Mouse (Mus musculus) testis, postnatal 14 days (tissue): Measurements from ENCODE around the gene Pla2g5.

Experiments
- DNase-seq: peaks from one replicate; pipeline ENCODE4 v3.0.0; 2021; ENCODE audit warnings: low spot score

Pla2g5 gene

GRCm38 (mm10) chr4:138796513-138797216, 66.6 kb downstream of the Pla2g5 start:
- no peak for DNase-seq

- no peak for DNase-seq
Observed at GRCm38 (mm10) chr4:138794344-138794743, 68.9 kb downstream of the Pla2g5 start.

- DNase-seq, result no peak
Observed at GRCm38 (mm10) chr4:138793276-138793675, 70.0 kb downstream of the Pla2g5 start.

GRCm38 (mm10) chr4:138792599-138792998, 70.7 kb downstream of the Pla2g5 start:
- no peak for DNase-seq

- DNase-seq, result no peak
Observed at GRCm38 (mm10) chr4:138791452-138791851, 71.8 kb downstream of the Pla2g5 start.

- DNase-seq, result no peak
Observed at GRCm38 (mm10) chr4:138788381-138788780, 74.9 kb downstream of the Pla2g5 start.

GRCm38 (mm10) chr4:138786141-138786540, 77.1 kb downstream of the Pla2g5 start:
- DNase-seq, result no peak

- no peak for DNase-seq
Observed at GRCm38 (mm10) chr4:138785721-138786120, 77.6 kb downstream of the Pla2g5 start.

GRCm38 (mm10) chr4:138782098-138782497, 81.2 kb downstream of the Pla2g5 start:
- peak; percentile 73 for DNase-seq

GRCm38 (mm10) chr4:138780300-138780699, 83.0 kb downstream of the Pla2g5 start:
- no peak for DNase-seq

GRCm38 (mm10) chr4:138777417-138778407, 85.6 kb downstream of the Pla2g5 start:
- no peak for DNase-seq

- no peak for DNase-seq
Observed at GRCm38 (mm10) chr4:138775435-138775834, 87.8 kb downstream of the Pla2g5 start, which contains the start of gene Pla2g2d. Pla2g2d (plus strand) TSS chr4:138775735.

GRCm38 (mm10) chr4:138772386-138772785, 90.9 kb downstream of the Pla2g5 start:
- DNase-seq, result no peak

GRCm38 (mm10) chr4:138771970-138772369, 91.3 kb downstream of the Pla2g5 start:
- no peak for DNase-seq

GRCm38 (mm10) chr4:138762266-138762665, 101.0 kb downstream of the Pla2g5 start:
- DNase-seq, result no peak

- DNase-seq, result no peak
Observed at GRCm38 (mm10) chr4:138757416-138757815, 105.9 kb downstream of the Pla2g5 start, which contains the start of gene Pla2g2f. Pla2g2f (minus strand) TSS chr4:138757626.

- DNase-seq, result no peak
Observed at GRCm38 (mm10) chr4:138755983-138756382, 107.3 kb downstream of the Pla2g5 start.

- DNase-seq, result no peak
Observed at GRCm38 (mm10) chr4:138755439-138755838, 107.8 kb downstream of the Pla2g5 start.

- DNase-seq, result no peak
Observed at GRCm38 (mm10) chr4:138754432-138754831, 108.8 kb downstream of the Pla2g5 start.

- DNase-seq, result no peak
Observed at GRCm38 (mm10) chr4:138753608-138754007, 109.7 kb downstream of the Pla2g5 start.

GRCm38 (mm10) chr4:138752603-138753002, 110.7 kb downstream of the Pla2g5 start:
- no peak for DNase-seq
